Mouse (Mus musculus) heart, adult 2 months (tissue): Measurements from ENCODE around the gene Fxyd7.

Experiments
- CTCF ChIP-seq: fragments of 200-600 bp; IDR thresholded peaks from 2 replicates; pipeline ENCODE4 v1.8.1; 2022; ENCODE audit warnings: antibody characterized with exemption, mild to moderate bottlenecking, moderate library complexity
- EP300 ChIP-seq: fragments of 200-500 bp; IDR thresholded peaks from 2 replicates; pipeline ENCODE4 v1.6.1; 2011; ENCODE audit warnings: low read depth, low read length, control low read depth; ENCODE audit not compliant: insufficient read depth
- POLR2A ChIP-seq: fragments of 200-500 bp; IDR thresholded peaks from 2 replicates; pipeline ENCODE4 v1.6.1; 2011; ENCODE audit warnings: mild to moderate bottlenecking, low read depth, low read length, control low read depth; ENCODE audit not compliant: insufficient read depth

- no peak for TF ChIP-seq EP300
- no peak for TF ChIP-seq CTCF
- TF ChIP-seq POLR2A, result no peak
Observed at GRCm38 (mm10) chr7:31072326-31072725, 21.1 kb upstream of the Fxyd7 start.
